Mouse (Mus musculus) midbrain, embryonic 11.5 days (tissue): ENCODE measurements around the gene Ube2c. TPM values are rescaled to one million over a fixed set of nuclear protein-coding genes. Genes with fewer than 3 reads are reported as not detected.

ENCODE experiments used
- ATAC-seq: fragments of 200-750 bp; cut with Nextera tagmentation; 2 replicates; pipeline ENCODE4 v1.8.0; 2017; ENCODE audit warnings: moderate TSS enrichment, moderate library complexity; ENCODE audit not compliant: low FRiP score
- DNase-seq: peaks from one replicate; pipeline ENCODE4 v3.0.0; 2015; ENCODE audit warnings: low spot score; ENCODE audit errors: missing footprints
- H3K27ac ChIP-seq: fragments of 300-500 bp; sonication (generic); 2 replicates; pipeline ENCODE4 v1.5.1; 2014; ENCODE audit warnings: low read depth, low read length
- H3K27me3 ChIP-seq: fragments of 300-500 bp; sonication (generic); 2 replicates; pipeline ENCODE4 v1.6.1; 2014; ENCODE audit warnings: mild to moderate bottlenecking, low read length, moderate library complexity, mixed read lengths; ENCODE audit not compliant: control insufficient read depth, insufficient read depth
- H3K36me3 ChIP-seq: fragments of 300-500 bp; sonication (generic); 2 replicates; pipeline ENCODE4 v1.6.1; 2014; ENCODE audit warnings: mild to moderate bottlenecking, low read length, moderate library complexity, mixed read lengths; ENCODE audit not compliant: control insufficient read depth, insufficient read depth
- H3K4me1 ChIP-seq: fragments of 300-500 bp; sonication (generic); 2 replicates; pipeline ENCODE4 v1.6.1; 2014; ENCODE audit warnings: low read length; ENCODE audit not compliant: control insufficient read depth, insufficient read depth
- H3K4me2 ChIP-seq: fragments of 300-500 bp; sonication (generic); 2 replicates; pipeline ENCODE4 v1.6.1; 2014; ENCODE audit warnings: mild to moderate bottlenecking, moderate library complexity
- H3K4me3 ChIP-seq: fragments of 300-500 bp; sonication (generic); 2 replicates; pipeline ENCODE4 v1.5.1; 2014; ENCODE audit warnings: low read depth, low read length
- H3K9ac ChIP-seq: fragments of 300-500 bp; sonication (generic); 2 replicates; pipeline ENCODE4 v1.6.1; 2014; ENCODE audit warnings: low read length
- H3K9me3 ChIP-seq: fragments of 300-500 bp; sonication (generic); 2 replicates; pipeline ENCODE4 v1.6.1; 2016; ENCODE audit warnings: low read length; ENCODE audit not compliant: control insufficient read depth
- WGBS: fragments of 180-500 bp; shearing (Covaris S2); extraction: QIAGEN DNeasy Blood & Tissue Kit; methylation state at CpG from one replicate; pipeline ENCODE4 v1.1.7; 2014; 5-methylcytosine and 5-hydroxymethylcytosine counted together
- polyA plus RNA-seq: library from polyadenylated mRNA; unstranded; fragments of >200 nt; fragmentation: Nextera tagmentation; extraction: Ambion mirVana; gene quantifications from 2 replicates; pipeline ENCODE4 v1.2.1, GENCODE M21; 2014

Ube2c gene
- polyA plus RNA-seq, 1 experiment from 2014 or later = 520 TPM

DNA sequence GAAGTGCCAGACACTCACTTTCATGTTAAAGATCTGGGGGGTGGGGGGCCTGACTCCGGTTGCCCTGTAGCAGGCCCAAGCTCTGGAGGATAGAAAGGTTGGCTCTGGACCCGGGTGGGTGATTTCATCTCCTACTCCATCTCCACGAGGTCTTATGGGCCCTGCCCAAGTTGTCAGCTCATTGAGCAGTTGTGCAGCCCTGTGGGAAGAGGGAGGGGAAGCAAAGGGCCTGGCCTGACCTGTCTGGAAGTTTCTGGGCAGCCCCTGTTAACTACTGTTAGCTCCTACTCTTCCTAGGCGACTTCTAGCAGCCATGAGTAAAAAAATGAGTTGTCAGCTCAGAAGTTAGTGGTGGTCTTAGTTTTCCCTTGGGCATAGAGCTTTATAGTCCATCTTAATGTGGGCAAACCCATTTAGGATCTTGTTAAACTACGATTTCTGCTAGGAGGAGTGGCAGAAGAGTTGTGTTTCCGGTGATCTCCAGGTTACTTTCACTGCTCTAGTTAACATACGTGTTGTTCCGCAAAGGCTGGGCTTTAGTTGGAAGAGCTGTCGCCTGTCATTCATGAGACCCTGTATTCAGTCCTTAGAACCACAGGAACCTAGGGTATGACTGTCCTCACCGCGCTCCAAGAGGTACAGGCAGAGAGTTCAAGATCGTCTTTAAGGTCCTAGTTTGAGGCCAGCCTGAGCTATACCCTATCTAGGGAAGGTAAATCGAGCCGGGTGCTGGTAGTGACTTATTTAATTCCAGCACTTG lies 3.7 kb downstream of the Ube2c start:
- Histone ChIP-seq H3K4me3 (no peak overlapping the region), H3K27ac (no peak overlapping the region), H3K9ac (no peak overlapping the region), H3K36me3 (peaks cover 12% of the 10 kb centered on the region), H3K4me2 (no peak overlapping the region), H3K4me1 (peaks cover 20% of the 10 kb centered on the region), H3K27me3 (no peaks in the 10 kb centered on the region), H3K9me3 (no peaks in the 10 kb centered on the region)
- WGBS = 77% methylated on average over 14 of the region's 14 CpGs
- DNase-seq (no peak), ATAC-seq (no peak)

DNA sequence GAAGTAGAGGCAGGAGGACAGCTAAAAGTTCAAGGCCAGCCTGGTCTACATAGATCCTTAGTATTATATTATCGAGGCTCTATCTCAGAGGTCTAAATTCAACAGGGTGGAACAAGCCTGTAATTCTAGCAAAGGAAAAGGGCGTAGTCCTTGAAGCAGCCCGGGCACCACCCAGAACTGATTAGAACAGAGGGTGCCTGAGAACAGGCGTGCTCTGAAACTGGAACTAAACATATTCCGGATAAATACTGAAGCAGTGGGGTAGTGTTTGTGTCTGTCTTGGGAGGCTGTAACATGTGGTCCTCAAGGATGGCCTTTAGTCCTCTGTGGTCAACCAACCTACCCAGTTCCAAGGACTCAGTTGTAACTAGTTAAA lies 4.3 kb downstream of the Ube2c start:
- DNase-seq (no peak), ATAC-seq (no peak)
- H3K27me3 ChIP-seq = no peaks in the 10 kb centered on the region
- H3K9ac ChIP-seq = no peak overlapping the region
- no peak overlapping the region for H3K4me2 ChIP-seq
- no peaks in the 10 kb centered on the region for H3K9me3 ChIP-seq
- H3K36me3 ChIP-seq = peaks cover 12% of the 10 kb centered on the region
- peaks cover 20% of the 10 kb centered on the region for H3K4me1 ChIP-seq
- H3K27ac ChIP-seq = no peak overlapping the region
- WGBS = 90% methylated on average over 5 of the region's 5 CpGs
- no peak overlapping the region for H3K4me3 ChIP-seq

- H3K27me3 ChIP-seq = no peaks in the 10 kb centered on the region
- 89% methylated on average over 6 of the region's 6 CpGs for WGBS
- no peak overlapping the region for H3K4me2 ChIP-seq
- H3K9me3 ChIP-seq = no peaks in the 10 kb centered on the region
- H3K36me3 ChIP-seq = peaks cover 12% of the 10 kb centered on the region
- no peak overlapping the region for H3K4me3 ChIP-seq
- H3K4me1 ChIP-seq = peaks cover 10% of the 10 kb centered on the region
- DNase-seq (no peak), ATAC-seq (no peak)
- no peak overlapping the region for H3K27ac ChIP-seq
- no peak overlapping the region for H3K9ac ChIP-seq
Observed at GRCm38 (mm10) chr2:164776130-164776529, 6.4 kb downstream of the Ube2c start.

DNA sequence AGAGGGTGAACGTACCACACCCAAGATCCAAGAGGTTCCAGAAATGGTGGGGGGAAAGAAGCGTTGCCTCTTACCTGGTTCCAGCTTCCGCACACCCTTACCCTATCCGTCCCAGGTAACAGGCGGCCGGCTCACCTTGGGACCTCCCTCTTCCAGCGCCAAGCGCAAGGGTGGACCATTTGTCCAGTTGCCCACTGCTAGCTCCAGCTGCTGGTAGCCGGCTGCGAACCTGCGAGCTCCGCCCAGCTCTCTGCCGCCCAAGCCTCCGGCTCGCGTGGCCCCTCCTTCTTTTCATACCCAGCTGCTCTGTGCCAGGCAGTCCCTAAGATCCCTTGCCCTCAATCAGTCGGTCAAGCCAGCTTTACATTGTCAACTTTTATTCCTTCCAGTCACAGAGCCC lies 7.1 kb downstream of the Ube2c start:
- no peak for ATAC-seq
- Histone ChIP-seq H3K4me1 (peaks cover 5% of the 10 kb centered on the region; the same call in 1 of the 2 replicates), H3K4me3 (no peak overlapping the region), H3K27ac (no peak overlapping the region), H3K36me3 (peaks cover 7% of the 10 kb centered on the region), H3K9ac (no peak overlapping the region), H3K4me2 (no peak overlapping the region), H3K9me3 (no peaks in the 10 kb centered on the region), H3K27me3 (no peaks in the 10 kb centered on the region)
- DNase-seq = no peak
- 64% methylated on average over 17 of the region's 17 CpGs for WGBS

- Histone ChIP-seq H3K4me1 (no peaks in the 10 kb centered on the region), H3K4me2 (no peak overlapping the region), H3K9ac (no peak overlapping the region), H3K9me3 (no peaks in the 10 kb centered on the region), H3K36me3 (peaks cover under 1% of the 10 kb centered on the region; the same call in 1 of the 2 replicates), H3K4me3 (no peak overlapping the region), H3K27ac (no peak overlapping the region), H3K27me3 (no peaks in the 10 kb centered on the region)
- DNase-seq (no peak), ATAC-seq (no peak)
- WGBS = 83% methylated on average over 30 of the region's 30 CpGs
Observed at GRCm38 (mm10) chr2:164777246-164778014, 7.7 kb downstream of the Ube2c start.

GRCm38 (mm10) chr2:164778015-164778287 lies 8.3 kb downstream of the Ube2c start:
- DNase-seq (no peak), ATAC-seq (no peak)
- Histone ChIP-seq H3K9me3 (no peaks in the 10 kb centered on the region), H3K9ac (no peak overlapping the region), H3K4me2 (no peak overlapping the region), H3K27me3 (no peaks in the 10 kb centered on the region), H3K27ac (no peak overlapping the region), H3K4me3 (no peak overlapping the region), H3K36me3 (no peaks in the 10 kb centered on the region), H3K4me1 (no peaks in the 10 kb centered on the region)
- 93% methylated on average over 11 of the region's 11 CpGs for WGBS

DNA sequence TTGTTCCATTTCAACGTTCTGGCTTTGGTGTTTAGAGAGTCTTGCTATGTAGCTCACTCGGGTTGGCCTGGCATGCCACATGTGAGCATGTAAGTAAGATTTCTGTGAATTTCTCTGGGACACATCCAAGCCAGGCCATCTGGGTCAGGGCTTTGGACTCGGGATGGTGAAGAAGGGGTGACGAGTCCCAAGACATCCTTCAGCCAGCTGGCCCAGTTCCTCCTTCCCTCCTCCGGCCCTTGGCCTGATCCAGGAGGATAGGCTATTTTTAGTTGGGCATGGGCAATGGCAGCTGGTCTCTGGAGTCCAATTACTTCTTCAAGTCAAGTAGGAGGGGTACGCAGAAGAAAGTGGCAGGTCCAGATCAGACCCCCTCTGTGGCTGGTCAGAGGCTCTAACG lies 9.1 kb downstream of the Ube2c start:
- H3K9me3 ChIP-seq = no peaks in the 10 kb centered on the region
- no peak overlapping the region for H3K4me3 ChIP-seq
- no peaks in the 10 kb centered on the region for H3K27me3 ChIP-seq
- H3K9ac ChIP-seq = no peak overlapping the region
- H3K4me2 ChIP-seq = no peak overlapping the region
- ATAC-seq (no peak), DNase-seq (no peak)
- no peaks in the 10 kb centered on the region for H3K36me3 ChIP-seq
- WGBS = 88% methylated on average over 7 of the region's 7 CpGs
- H3K4me1 ChIP-seq = no peaks in the 10 kb centered on the region
- H3K27ac ChIP-seq = no peak overlapping the region

- Histone ChIP-seq H3K4me3 (no peak within 1 kb of the TSS), H3K27ac (no peak within 1 kb of the TSS), H3K9ac (no peak within 1 kb of the TSS), H3K27me3 (no peaks in the 10 kb centered on the region), H3K36me3 (no peaks in the 10 kb centered on the region), H3K4me1 (no peaks in the 10 kb centered on the region), H3K4me2 (no peak within 1 kb of the TSS), H3K9me3 (no peaks in the 10 kb centered on the region)
- 72% methylated on average over 8 of the region's 8 CpGs for WGBS
- DNase-seq (no peak), ATAC-seq (no peak)
Observed at GRCm38 (mm10) chr2:164779481-164780086, 9.9 kb downstream of the Ube2c start, which contains the start of gene Tnnc2. Tnnc2 (minus strand) TSS chr2:164779967.

DNA sequence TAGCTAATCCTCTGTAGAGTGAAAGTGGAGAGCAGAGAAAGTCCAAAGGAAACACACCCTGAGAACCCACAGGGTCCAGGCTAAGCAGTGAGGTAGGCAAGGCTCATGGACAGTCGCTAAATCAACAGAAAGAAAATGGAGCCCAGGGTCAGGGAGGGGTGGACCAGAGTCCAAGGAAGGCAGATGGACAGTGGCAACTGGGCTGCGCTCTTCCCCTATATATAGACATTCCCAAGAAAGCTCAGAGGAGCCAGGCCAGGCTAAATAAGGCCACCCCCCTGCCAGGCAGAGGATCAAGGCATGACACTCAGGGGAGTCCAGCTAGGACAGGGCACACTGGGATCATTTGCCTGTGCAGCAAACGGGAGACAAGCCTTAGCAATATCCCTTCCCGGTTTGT lies 12.2 kb downstream of the Ube2c start:
- H3K4me1 ChIP-seq = peaks cover 8% of the 10 kb centered on the region
- H3K9ac ChIP-seq = no peak overlapping the region
- H3K4me3 ChIP-seq = no peak overlapping the region
- H3K9me3 ChIP-seq = no peaks in the 10 kb centered on the region
- no peaks in the 10 kb centered on the region for H3K36me3 ChIP-seq
- DNase-seq = no peak
- H3K4me2 ChIP-seq = no peak overlapping the region
- no peak for ATAC-seq
- no peak overlapping the region for H3K27ac ChIP-seq
- 70% methylated on average over 4 of the region's 4 CpGs for WGBS
- no peaks in the 10 kb centered on the region for H3K27me3 ChIP-seq
